Mouse (Mus musculus): ENCODE results near the gene Ppm1j.

DNA sequence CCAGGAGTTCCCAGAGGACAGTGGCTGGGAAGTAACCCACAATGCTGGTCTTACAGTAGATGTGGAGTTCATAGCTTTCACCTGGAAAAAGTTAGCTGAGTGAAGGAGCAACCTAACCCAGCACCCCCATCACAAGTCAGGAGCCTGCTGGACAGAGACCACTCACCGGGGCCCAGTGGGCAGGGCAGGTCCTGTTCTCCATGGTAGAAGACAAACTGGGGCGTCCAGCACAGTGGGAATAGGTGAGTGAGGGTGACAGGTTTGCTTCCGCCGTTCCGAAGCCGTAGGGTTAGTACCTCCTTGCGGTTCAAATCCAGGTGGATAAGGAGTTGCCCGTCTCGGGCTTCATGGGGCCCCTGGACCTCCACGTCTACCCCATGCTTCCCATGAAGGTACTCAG lies 23.5 kb downstream of the Ppm1j start:
- TF ChIP-seq CTCF (IDR thresholded peaks at IDR 0.05; ENCODE audit: low read depth), result no peak
- TF ChIP-seq EP300 (IDR thresholded peaks at IDR 0.05; ENCODE audit: low read depth), result no peak
